Mouse (Mus musculus): Measurements from ENCODE around the gene Sfxn5.

The Sfxn5 gene

DNA sequence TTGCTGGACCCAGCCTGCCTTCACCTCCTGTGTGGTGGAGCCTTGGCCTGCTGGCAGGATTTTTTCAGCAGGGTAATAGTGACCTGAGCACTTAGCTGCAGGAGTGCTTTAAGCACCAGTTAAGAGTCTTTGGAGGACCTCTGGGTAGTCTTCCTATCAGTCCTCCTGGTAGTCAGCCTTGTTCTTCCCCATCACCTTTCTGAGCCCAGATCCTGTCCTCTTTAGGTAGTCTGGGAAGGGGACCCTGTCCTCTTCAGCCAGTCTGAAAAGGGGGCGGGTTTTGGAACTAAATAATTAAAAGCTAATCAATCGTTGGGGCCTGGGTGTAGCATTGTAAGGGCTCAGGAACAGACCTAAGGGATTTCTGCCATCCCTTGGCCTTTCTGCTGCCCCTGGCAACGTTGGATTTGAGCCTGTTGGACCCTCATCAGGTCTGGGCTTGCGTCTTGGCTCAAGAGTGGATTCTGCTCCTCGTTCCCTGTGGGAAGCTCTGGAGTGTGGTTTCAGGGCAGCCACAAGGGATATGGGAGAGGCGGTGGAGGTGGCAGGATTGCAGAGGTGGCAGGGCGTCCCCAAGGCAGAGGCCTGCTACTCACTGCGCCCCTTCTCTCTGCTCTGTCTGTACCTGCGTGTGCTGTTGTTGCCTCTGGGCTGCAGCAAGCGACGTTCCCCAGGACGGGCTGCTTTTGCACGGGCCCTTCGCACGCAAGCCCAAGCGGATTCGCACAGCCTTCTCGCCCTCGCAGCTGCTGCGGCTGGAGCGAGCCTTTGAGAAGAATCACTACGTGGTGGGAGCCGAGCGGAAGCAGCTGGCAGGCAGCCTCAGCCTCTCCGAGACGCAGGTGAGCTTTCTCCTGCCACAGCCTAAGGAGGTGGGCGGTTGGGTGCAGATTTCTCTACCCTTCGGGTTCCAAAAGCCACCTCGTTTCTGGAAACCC is 139.6 kb downstream of the Sfxn5 start:
- DNase-seq (ENCODE audit: low read depth in 2 of 2, low spot score in 2 of 2) = no peak

DNA sequence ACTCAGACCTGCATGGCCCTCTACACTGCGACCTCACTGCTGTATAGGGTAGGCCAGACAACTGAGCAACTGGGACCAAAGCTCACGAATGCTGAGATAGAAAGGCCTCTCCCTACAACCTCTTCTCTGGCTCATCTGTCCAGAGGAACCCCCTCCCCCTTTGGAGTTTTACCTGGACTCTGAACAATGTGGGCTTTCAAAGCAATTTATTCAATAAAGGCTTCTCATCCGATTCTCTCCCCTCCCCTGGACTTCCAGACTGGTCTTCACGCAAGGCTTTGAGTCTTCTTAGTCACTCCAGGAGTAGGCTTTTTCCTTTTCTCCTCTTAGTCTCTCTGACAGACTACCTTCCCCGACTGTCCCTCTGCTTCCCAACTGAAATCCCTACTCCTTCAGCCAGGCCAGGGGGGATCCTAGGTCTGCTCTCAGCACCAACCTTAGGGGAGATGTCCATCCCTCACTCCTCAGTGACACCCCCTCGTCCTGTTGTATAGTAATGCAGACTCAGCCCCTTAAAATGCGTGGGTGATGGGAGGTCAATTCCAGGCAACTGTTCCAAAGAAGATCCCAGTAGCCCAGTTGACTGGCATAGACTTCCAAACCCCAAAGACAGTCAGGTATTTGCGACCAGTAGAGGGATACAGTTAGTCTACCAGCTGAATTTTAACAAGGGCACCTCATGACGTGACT is 141.3 kb downstream of the Sfxn5 start:
- DNase-seq (ENCODE audit: low read depth in 2 of 2, low spot score in 2 of 2) = no peak

DNA sequence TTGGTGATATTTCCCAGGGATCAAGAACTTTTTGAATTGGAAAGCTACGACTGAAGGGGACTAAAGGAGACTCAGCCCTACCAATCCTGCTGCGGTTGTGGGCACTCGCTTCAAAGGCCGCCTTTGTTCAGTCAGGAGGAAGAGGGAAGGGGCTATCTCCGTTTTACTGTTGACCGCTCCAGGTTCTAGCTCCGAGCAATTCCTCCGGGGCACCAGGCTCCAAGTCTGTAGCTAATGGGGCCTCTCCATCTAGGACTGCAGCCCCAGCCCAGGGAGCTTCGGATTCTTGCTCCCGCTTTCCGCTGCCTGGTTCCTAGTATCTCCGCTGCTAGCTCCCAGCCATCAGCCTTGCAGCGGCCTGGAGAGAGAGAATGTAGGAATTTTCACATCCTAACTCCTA is 142.6 kb downstream of the Sfxn5 start:
- DNase-seq (ENCODE audit: low read depth in 2 of 2, low spot score in 2 of 2) = no peak

DNA sequence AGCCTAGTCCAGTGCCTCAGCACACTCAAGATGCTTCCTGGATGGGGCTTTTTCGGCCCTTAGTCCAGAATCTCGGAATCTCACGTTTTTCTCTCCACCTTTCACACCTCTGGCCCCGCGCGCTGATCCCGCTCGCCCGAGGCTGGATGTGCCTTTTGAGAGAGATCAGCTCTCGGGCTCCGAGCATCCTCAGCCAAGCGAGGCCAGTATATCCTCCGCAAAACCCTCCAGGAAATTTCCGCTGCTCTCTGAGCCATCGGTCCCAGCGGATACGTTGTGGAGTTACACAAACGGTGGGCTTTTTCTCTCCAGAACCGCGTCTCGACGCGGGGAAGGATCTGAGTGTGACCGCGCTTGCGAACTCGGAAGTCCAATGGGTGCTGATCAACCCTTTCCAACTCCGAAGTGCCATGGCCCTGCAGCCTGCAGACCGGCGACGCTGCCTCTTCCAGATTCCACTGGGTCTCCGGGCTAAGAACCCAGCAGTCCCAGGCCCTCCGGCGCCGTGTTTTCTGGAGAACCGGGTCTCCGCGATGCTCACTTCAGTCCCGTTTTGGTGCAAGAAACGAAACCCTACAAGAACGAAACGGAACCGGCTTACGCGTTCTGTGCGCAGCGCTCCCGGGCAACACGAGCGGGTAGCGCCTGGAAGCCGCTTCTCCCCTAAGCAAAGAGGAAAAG is 143.2 kb downstream of the Sfxn5 start:
- no peak for DNase-seq (ENCODE audit: low read depth in 2 of 2, low spot score in 2 of 2)

DNA sequence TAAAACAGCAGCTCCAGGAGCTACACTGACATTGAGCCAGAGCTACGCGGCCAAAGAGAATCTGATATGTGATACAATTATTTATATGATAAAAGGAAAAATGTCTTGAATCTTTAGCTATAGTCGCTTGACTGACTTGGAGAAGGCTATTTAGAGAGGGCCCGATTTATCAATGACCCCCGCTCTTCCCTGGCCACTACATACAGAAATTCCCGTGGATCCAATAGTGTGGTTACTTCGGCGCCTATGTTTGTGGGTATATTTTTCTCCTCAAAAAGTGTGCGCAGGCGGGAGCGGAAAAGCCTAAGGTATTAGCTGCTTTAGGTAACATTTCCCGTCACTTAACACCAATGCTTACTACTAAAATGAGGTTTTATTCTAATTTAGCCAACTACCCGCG is 143.9 kb downstream of the Sfxn5 start:
- DNase-seq (ENCODE audit: low read depth in 2 of 2, low spot score in 2 of 2) = no peak

DNA sequence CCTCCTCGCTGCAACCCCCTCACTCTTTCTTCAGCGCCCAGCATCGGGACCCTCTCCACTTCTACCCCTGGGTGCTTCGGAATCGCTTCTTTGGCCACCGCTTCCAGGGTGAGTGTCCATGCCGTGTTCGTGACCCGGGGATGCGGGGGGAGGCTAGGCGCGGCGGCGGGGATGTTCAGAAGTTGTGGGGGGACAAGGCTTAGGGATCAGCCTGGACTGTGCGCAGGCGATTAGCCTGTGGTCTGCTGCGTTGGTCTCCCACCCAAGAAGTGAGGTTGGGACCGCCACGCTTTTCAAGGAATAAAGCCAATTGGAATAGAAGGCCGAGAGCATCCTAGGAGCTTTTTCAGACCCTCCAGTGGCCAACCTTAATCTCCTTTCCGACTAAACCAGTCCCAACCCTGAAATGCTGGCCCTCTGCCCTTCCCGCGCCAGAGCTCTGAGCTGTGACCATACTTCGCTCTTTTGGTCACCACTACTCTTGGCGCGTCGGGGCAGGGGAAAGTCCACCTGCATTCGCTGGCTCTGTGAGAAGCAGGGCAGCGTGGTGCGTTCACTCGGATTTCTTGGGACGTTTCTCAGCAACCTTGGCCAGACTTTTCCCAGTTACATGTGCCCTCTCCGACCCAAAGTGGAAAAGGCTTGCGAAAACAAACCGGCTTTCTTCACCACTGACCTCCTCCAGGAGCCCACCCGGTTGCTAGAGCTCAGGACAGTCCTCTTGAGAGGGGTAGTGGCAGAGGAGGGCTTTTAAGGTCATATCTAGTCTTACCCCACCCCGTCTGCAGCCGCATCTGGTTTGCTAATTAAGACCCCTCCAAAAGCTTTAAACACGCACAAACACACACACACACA is 144.7 kb downstream of the Sfxn5 start:
- no peak for DNase-seq (ENCODE audit: low read depth in 2 of 2, low spot score in 2 of 2)

DNA sequence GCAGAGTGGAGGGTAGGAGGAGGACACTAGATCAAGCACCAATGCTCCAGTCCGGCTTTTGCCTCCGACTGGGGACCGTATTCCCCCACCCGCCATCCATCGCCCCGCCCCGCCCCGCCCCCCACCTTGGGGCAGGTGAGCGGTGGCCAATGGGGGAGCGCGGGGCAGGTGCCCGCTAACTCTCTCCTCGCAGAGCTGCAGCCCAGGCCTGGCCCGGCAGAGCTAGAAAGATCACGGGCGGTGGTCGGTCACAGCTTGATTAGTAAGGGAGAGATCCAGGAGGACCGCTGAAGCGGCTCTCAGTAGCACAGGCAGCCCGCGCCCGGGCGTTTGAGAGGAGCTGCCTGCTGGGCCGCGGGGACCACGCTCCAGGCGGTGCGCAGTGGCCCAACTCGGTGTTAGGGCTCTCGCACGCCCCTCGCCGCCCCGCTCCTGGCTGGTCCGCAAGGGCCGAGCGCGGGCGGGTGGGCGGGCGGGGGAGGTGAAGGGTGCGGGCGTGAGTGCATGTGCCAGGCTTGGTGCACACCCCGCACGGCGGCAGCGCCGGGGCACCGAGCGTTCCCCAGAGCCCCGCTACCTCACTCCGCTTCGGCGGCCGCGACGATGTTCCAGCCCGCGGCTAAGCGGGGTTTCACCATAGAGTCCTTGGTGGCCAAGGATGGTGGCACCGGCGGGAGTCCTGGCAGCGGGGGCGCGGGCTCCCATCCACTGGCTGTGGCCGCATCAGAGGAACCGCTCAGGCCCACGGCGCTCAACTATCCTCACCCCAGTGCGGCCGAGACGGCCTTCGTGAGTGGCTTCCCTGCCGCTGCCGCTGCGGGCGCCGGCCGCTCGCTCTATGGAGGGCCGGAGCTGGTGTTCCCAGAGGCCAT is 145.6 kb downstream of the Sfxn5 start, which contains the start of gene Emx1:
TSS of gene Emx1 (plus strand) at position 99 of the 872 bp plus-strand sequence.
- DNase-seq (ENCODE audit: low read depth in 2 of 2, low spot score in 2 of 2) = no peak

DNA sequence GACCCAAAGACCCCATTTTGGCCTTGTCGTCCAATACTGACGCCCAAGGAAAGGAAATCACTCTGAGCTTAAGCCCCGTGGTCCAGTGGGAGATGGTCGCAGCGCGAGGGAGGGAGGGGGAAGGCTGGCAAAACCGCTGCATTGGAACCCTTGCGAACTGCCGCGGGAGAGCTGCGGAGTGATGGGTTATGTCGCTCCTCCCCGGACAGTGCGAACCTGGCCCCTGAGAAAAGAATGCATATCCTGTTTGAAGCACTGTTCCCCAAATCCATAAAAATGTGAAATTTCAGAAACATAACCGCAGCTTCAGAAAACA is 146.5 kb downstream of the Sfxn5 start:
- no peak for DNase-seq (ENCODE audit: low read depth in 2 of 2, low spot score in 2 of 2)

DNA sequence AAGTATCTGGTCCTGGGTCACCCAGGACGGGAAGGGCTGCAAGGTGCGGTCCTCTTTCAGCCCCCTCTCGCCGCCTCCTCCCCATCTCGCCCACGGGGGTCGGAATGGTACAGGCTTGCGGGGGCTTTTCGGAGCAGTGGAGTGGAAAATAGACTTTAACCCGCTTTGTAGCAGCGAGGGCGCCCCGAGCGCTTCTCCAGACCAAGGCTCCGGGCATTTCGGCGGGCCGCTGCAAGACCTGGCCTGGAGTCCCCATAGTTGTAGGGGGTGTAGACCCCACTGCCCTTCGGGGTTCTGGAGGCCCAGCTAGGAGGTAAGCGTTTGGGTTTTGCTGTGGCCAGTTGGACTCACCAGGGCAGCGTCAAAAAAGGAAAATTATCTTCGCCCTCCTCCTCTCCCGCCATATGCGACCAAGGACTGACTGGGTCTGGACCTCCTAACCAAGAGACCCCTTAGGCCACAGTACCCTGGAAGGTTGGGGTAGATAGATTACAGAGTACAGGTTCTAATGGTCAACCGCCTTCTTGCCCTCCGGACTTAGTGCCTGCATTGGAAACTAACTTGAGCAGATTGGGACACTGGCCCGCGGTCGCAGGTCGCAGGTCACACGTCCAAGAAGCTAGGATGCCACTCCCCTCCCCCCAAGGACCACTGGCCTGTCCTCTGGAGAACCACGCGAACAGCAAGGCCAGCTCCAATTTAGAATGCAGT is 147.0 kb downstream of the Sfxn5 start:
- DNase-seq (ENCODE audit: low read depth in 2 of 2, low spot score in 2 of 2) = no peak

DNA sequence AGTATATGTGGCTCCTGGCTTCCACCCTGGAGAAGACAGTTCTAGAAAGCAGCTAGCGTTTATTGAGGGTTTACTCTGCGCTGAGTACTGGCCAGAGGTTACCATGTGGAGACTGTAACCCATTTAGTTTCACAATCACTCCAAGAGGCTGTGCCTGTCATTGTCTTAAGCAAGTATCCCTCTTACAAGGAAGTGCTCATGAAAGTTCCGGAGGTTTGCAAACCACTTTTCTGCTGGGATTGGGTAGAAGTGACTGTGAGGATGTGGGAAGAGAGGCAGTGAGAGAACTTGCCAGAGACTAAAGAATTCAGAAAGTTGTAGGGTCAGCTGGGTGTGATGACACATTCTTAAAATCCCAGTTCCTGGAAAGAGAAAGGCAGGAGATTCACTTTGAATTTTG is 149.3 kb downstream of the Sfxn5 start:
- no peak for DNase-seq (ENCODE audit: low read depth in 2 of 2, low spot score in 2 of 2)

DNA sequence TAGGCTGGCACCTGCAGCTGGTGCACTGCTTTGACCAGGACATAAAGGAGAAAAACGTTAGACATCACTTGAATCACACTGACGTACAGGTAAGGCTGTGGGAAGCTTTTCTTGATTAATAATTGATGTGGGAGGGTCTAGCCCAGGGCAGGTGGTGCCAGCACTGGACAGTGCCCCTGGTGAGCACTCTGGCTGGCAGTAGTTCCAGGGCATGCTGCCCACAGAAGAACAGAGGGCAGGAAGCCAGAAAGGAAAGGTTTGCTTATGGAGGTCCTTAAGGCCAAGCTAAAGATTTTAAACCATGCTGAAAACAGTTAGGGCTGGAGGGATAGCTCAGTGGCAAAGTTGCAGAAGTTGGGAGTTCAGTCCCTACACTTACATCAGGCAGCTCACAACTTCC is 153.2 kb downstream of the Sfxn5 start:
- no peak for DNase-seq (ENCODE audit: low read depth in 2 of 2, low spot score in 2 of 2)

DNA sequence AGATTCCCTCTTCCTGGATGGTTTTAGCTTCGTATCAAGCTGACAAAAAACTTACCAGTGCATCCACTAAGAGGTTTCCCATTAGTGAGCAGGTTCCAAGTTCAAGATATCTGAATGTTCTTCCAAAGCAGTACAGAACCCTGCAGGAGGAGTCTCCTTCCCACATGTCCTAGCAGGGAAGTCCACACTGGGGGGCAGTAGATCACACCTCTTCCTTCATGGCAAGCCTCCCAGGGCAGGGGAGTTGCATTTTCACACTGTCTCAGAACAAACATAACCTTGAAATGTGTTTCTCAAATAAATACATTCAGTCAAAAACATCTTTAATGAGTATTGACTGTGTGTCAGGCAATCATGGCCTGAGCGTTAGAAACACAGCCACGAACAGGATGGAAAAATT is 153.7 kb downstream of the Sfxn5 start:
- no peak for DNase-seq (ENCODE audit: low read depth in 2 of 2, low spot score in 2 of 2)

DNA sequence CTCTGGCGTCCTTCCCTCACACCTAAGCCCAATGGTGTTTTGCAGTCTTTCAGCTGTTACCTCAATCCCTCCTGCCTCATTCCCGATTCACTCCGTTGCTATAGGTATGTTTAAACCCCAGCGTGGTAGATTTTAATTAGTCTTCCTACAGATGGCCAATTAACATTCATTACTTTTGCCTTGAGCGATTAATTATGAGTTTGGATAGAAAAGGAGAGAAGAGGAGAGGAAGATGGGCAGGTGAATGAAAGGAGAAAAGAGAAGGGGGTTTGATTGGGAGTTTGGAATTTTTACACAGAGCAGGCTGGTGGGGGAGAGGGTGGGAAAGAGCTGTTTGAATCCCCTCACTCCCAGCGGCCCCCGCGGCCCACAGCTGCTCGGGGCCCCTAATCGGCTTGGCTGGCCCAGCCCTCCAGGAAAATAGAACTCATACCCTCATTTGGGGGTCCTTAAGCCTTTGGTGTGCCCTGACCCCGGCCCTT is 167.7 kb downstream of the Sfxn5 start:
- no peak for DNase-seq (ENCODE audit: low read depth in 2 of 2, low spot score in 2 of 2)
